Mouse (Mus musculus): ENCODE data around the gene Mpig6b. TPM values are rescaled to one million over a fixed set of nuclear protein-coding genes. Genes with fewer than 3 reads are reported as not detected.
A peak's percentile ranks its signal among the peaks of the same experiment; 100 is the strongest.

Mpig6b gene
- polyA plus RNA-seq, 1 experiment from 2014 or later, result 0.74 TPM

- no peaks in the 10 kb centered on the region for H3K27me3 ChIP-seq (ENCODE audit: control insufficient read depth, insufficient read depth, low read length)
- DNase-seq (ENCODE audit: low spot score), result no peak
- H3K27ac ChIP-seq (replicated peaks; ENCODE audit: low read depth, low read length), result no peak overlapping the region
- no peak for ATAC-seq (replicated peaks; ENCODE audit: insufficient number of reproducible peaks, low FRiP score, low TSS enrichment, low read depth)
- WGBS, result 66% methylated on average over 4 of the region's 4 CpGs
- no peak overlapping the region for H3K9ac ChIP-seq (replicated peaks; ENCODE audit: low read length)
- no peaks in the 10 kb centered on the region for H3K9me3 ChIP-seq (replicated peaks; ENCODE audit: control insufficient read depth, low read length)
- no peaks in the 10 kb centered on the region for H3K36me3 ChIP-seq (replicated peaks; ENCODE audit: control insufficient read depth, insufficient read depth, low read depth, low read length)
- peaks cover 9% of the 10 kb centered on the region for H3K4me1 ChIP-seq (ENCODE audit: control insufficient read depth, insufficient read depth, low read length)
- H3K4me2 ChIP-seq (ENCODE audit: low read depth, low read length), result no peak overlapping the region
- H3K4me3 ChIP-seq (ENCODE audit: low read depth, low read length), result no peak overlapping the region
These were observed 14.7 kb upstream of the Mpig6b start for GRCm38 (mm10) chr17:35080710-35081109.

- H3K4me1 ChIP-seq (ENCODE audit: control insufficient read depth, insufficient read depth, low read length), result peaks cover 9% of the 10 kb centered on the region
- H3K36me3 ChIP-seq (replicated peaks; ENCODE audit: control insufficient read depth, insufficient read depth, low read depth, low read length), result no peaks in the 10 kb centered on the region
- DNase-seq (ENCODE audit: low spot score) (no peak), ATAC-seq (replicated peaks; ENCODE audit: insufficient number of reproducible peaks, low FRiP score, low TSS enrichment, low read depth) (no peak)
- H3K9ac ChIP-seq (replicated peaks; ENCODE audit: low read length), result no peak overlapping the region
- H3K27me3 ChIP-seq (ENCODE audit: control insufficient read depth, insufficient read depth, low read length), result no peaks in the 10 kb centered on the region
- 67% methylated on average over 6 of the region's 6 CpGs for WGBS
- H3K4me3 ChIP-seq (ENCODE audit: low read depth, low read length), result no peak overlapping the region
- no peaks in the 10 kb centered on the region for H3K9me3 ChIP-seq (replicated peaks; ENCODE audit: control insufficient read depth, low read length)
- H3K4me2 ChIP-seq (ENCODE audit: low read depth, low read length), result no peak overlapping the region
- no peak overlapping the region for H3K27ac ChIP-seq (replicated peaks; ENCODE audit: low read depth, low read length)
These were observed 14.3 kb upstream of the Mpig6b start for GRCm38 (mm10) chr17:35080248-35080647.

- H3K4me3 ChIP-seq (ENCODE audit: low read depth, low read length), result no peak overlapping the region
- no peaks in the 10 kb centered on the region for H3K36me3 ChIP-seq (replicated peaks; ENCODE audit: control insufficient read depth, insufficient read depth, low read depth, low read length)
- no peaks in the 10 kb centered on the region for H3K9me3 ChIP-seq (replicated peaks; ENCODE audit: control insufficient read depth, low read length)
- DNase-seq (ENCODE audit: low spot score) (no peak), ATAC-seq (replicated peaks; ENCODE audit: insufficient number of reproducible peaks, low FRiP score, low TSS enrichment, low read depth) (no peak)
- 64% methylated on average over 9 of the region's 9 CpGs for whole genome bisulfite sequencing
- H3K4me2 ChIP-seq (ENCODE audit: low read depth, low read length), result no peak overlapping the region
- H3K9ac ChIP-seq (replicated peaks; ENCODE audit: low read length), result no peak overlapping the region
- no peak overlapping the region for H3K27ac ChIP-seq (replicated peaks; ENCODE audit: low read depth, low read length)
- H3K27me3 ChIP-seq (ENCODE audit: control insufficient read depth, insufficient read depth, low read length), result no peaks in the 10 kb centered on the region
- peaks cover 9% of the 10 kb centered on the region for H3K4me1 ChIP-seq (ENCODE audit: control insufficient read depth, insufficient read depth, low read length)
These were observed 13.8 kb upstream of the Mpig6b start for GRCm38 (mm10) chr17:35079778-35080177.

GRCm38 (mm10) chr17:35077786-35078233 is 11.8 kb upstream of the Mpig6b start, which contains the start of gene Ly6g6d:
Gene Ly6g6d, minus strand, starts transcription at chr17:35078065.
- Histone ChIP-seq H3K27me3 (ENCODE audit: control insufficient read depth, insufficient read depth, low read length) (no peaks in the 10 kb centered on the region), H3K27ac (replicated peaks; ENCODE audit: low read depth, low read length) (no peak within 1 kb of the TSS), H3K36me3 (replicated peaks; ENCODE audit: control insufficient read depth, insufficient read depth, low read depth, low read length) (no peaks in the 10 kb centered on the region), H3K9ac (replicated peaks; ENCODE audit: low read length) (peak within 1 kb of the TSS; percentile 26), H3K4me2 (ENCODE audit: low read depth, low read length) (peak within 1 kb of the TSS; percentile 7; the same call in 1 of the 2 replicates), H3K9me3 (replicated peaks; ENCODE audit: control insufficient read depth, low read length) (no peaks in the 10 kb centered on the region), H3K4me1 (ENCODE audit: control insufficient read depth, insufficient read depth, low read length) (peaks cover 9% of the 10 kb centered on the region), H3K4me3 (ENCODE audit: low read depth, low read length) (no peak within 1 kb of the TSS)
- DNase-seq (ENCODE audit: low spot score) (no peak), ATAC-seq (replicated peaks; ENCODE audit: insufficient number of reproducible peaks, low FRiP score, low TSS enrichment, low read depth) (peak; percentile 58; the same call in 1 of the 2 replicates)
- 8% methylated on average over 14 of the region's 14 CpGs for WGBS

GRCm38 (mm10) chr17:35077285-35077684 is 11.3 kb upstream of the Mpig6b start:
- DNase-seq (ENCODE audit: low spot score) (no peak), ATAC-seq (replicated peaks; ENCODE audit: insufficient number of reproducible peaks, low FRiP score, low TSS enrichment, low read depth) (no peak)
- no peaks in the 10 kb centered on the region for H3K27me3 ChIP-seq (ENCODE audit: control insufficient read depth, insufficient read depth, low read length)
- H3K9ac ChIP-seq (replicated peaks; ENCODE audit: low read length), result peak overlapping the region; percentile 6; the same call in 1 of the 2 replicates
- peaks cover 9% of the 10 kb centered on the region for H3K4me1 ChIP-seq (ENCODE audit: control insufficient read depth, insufficient read depth, low read length)
- no peaks in the 10 kb centered on the region for H3K36me3 ChIP-seq (replicated peaks; ENCODE audit: control insufficient read depth, insufficient read depth, low read depth, low read length)
- H3K9me3 ChIP-seq (replicated peaks; ENCODE audit: control insufficient read depth, low read length), result no peaks in the 10 kb centered on the region
- WGBS, result 50% methylated on average over 2 of the region's 2 CpGs
- no peak overlapping the region for H3K27ac ChIP-seq (replicated peaks; ENCODE audit: low read depth, low read length)
- H3K4me2 ChIP-seq (ENCODE audit: low read depth, low read length), result no peak overlapping the region
- no peak overlapping the region for H3K4me3 ChIP-seq (ENCODE audit: low read depth, low read length)

GRCm38 (mm10) chr17:35076507-35077176 is 10.7 kb upstream of the Mpig6b start, which contains the start of gene Ly6g6e:
Gene Ly6g6e, plus strand, starts transcription at chr17:35076902.
- peak; percentile 43 for DNase-seq (ENCODE audit: low spot score)
- no peak within 1 kb of the TSS for H3K27ac ChIP-seq (replicated peaks; ENCODE audit: low read depth, low read length)

GRCm38 (mm10) chr17:35074097-35074496 is 8.1 kb upstream of the Mpig6b start:
- peaks cover 9% of the 10 kb centered on the region for H3K4me1 ChIP-seq (ENCODE audit: control insufficient read depth, insufficient read depth, low read length)
- H3K27ac ChIP-seq (replicated peaks; ENCODE audit: low read depth, low read length), result no peak overlapping the region
- H3K27me3 ChIP-seq (ENCODE audit: control insufficient read depth, insufficient read depth, low read length), result no peaks in the 10 kb centered on the region
- no peak overlapping the region for H3K4me3 ChIP-seq (ENCODE audit: low read depth, low read length)
- ATAC-seq (replicated peaks; ENCODE audit: insufficient number of reproducible peaks, low FRiP score, low TSS enrichment, low read depth) (no peak), DNase-seq (ENCODE audit: low spot score) (no peak)
- no peak overlapping the region for H3K9ac ChIP-seq (replicated peaks; ENCODE audit: low read length)
- 49% methylated on average over 16 of the region's 17 CpGs for WGBS
- H3K36me3 ChIP-seq (replicated peaks; ENCODE audit: control insufficient read depth, insufficient read depth, low read depth, low read length), result no peaks in the 10 kb centered on the region
- H3K4me2 ChIP-seq (ENCODE audit: low read depth, low read length), result no peak overlapping the region
- no peaks in the 10 kb centered on the region for H3K9me3 ChIP-seq (replicated peaks; ENCODE audit: control insufficient read depth, low read length)

More at GRCm38 (mm10) chr17:35076507-35077176, 10.7 kb upstream of the Mpig6b start, which contains the start of gene Ly6g6e:
- peak within 1 kb of the TSS; percentile 26 for H3K9ac ChIP-seq (replicated peaks; ENCODE audit: low read length)
- H3K4me2 ChIP-seq (ENCODE audit: low read depth, low read length), result peak within 1 kb of the TSS; percentile 7; the same call in 1 of the 2 replicates
- no peaks in the 10 kb centered on the region for H3K9me3 ChIP-seq (replicated peaks; ENCODE audit: control insufficient read depth, low read length)
- H3K27me3 ChIP-seq (ENCODE audit: control insufficient read depth, insufficient read depth, low read length), result no peaks in the 10 kb centered on the region
- H3K4me1 ChIP-seq (ENCODE audit: control insufficient read depth, insufficient read depth, low read length), result peaks cover 9% of the 10 kb centered on the region
- no peak within 1 kb of the TSS for H3K4me3 ChIP-seq (ENCODE audit: low read depth, low read length)
- H3K36me3 ChIP-seq (replicated peaks; ENCODE audit: control insufficient read depth, insufficient read depth, low read depth, low read length), result no peaks in the 10 kb centered on the region
- ATAC-seq (replicated peaks; ENCODE audit: insufficient number of reproducible peaks, low FRiP score, low TSS enrichment, low read depth), result no peak
- 15% methylated on average over 10 of the region's 10 CpGs for WGBS

GRCm38 (mm10) chr17:35071454-35071853 is 5.5 kb upstream of the Mpig6b start:
- peaks cover 2% of the 10 kb centered on the region; the same call in 1 of the 2 replicates for H3K4me1 ChIP-seq (ENCODE audit: control insufficient read depth, insufficient read depth, low read length)
- H3K9me3 ChIP-seq (replicated peaks; ENCODE audit: control insufficient read depth, low read length), result no peaks in the 10 kb centered on the region
- ATAC-seq (replicated peaks; ENCODE audit: insufficient number of reproducible peaks, low FRiP score, low TSS enrichment, low read depth) (no peak), DNase-seq (ENCODE audit: low spot score) (no peak)
- H3K27ac ChIP-seq (replicated peaks; ENCODE audit: low read depth, low read length), result no peak overlapping the region; the same call in 1 of the 2 replicates
- H3K4me3 ChIP-seq (ENCODE audit: low read depth, low read length), result no peak overlapping the region
- H3K27me3 ChIP-seq (ENCODE audit: control insufficient read depth, insufficient read depth, low read length), result peaks cover 6% of the 10 kb centered on the region
- H3K4me2 ChIP-seq (ENCODE audit: low read depth, low read length), result no peak overlapping the region
- no peak overlapping the region for H3K9ac ChIP-seq (replicated peaks; ENCODE audit: low read length)
- no peaks in the 10 kb centered on the region for H3K36me3 ChIP-seq (replicated peaks; ENCODE audit: control insufficient read depth, insufficient read depth, low read depth, low read length)
- WGBS, result 81% methylated on average over 9 of the region's 9 CpGs

Data from embryonic facial prominence, embryonic 11.5 days (tissue).